Mouse (Mus musculus): Measurements from ENCODE around the gene Piezo1.

GRCm38 (mm10) chr8:122460524-122461472 is 90.3 kb downstream of the Piezo1 start, which contains the start of gene Snai3:
- TF ChIP-seq POLR2A (IDR thresholded peaks at IDR 0.05; ENCODE audit: low read depth, low read length) (no peak), CTCF (IDR thresholded peaks at IDR 0.05; ENCODE audit: extremely low read depth, insufficient read depth, insufficient read length, insufficient replicate concordance) (no peak)

All from spleen, adult 2 months (tissue).